Mouse (Mus musculus): ENCODE measurements around the gene Inhba. TPM values are rescaled to one million over a fixed set of nuclear protein-coding genes. Genes with fewer than 3 reads are reported as not detected.
A peak's percentile ranks its signal among the peaks of the same experiment; 100 is the strongest.

The Inhba gene
- 1.1 TPM in 2 replicates for polyA plus RNA-seq (2014; fragmentation: Nextera tagmentation; extraction: Ambion mirVana)

GRCm38 (mm10) chr13:16011372-16012242 lies at the start of gene Inhba:
Gene Inhba, plus strand, starts transcription at chr13:16011851.
- DNase-seq (ENCODE audit: low spot score) = peak; percentile 44

GRCm38 (mm10) chr13:15976584-15976983 lies 35.1 kb upstream of the Inhba start:
- H3K4me1 ChIP-seq (replicated peaks; ENCODE audit: control insufficient read depth, insufficient read depth, low read length) = no peaks in the 10 kb centered on the region
- H3K27ac ChIP-seq = no peak overlapping the region
- WGBS = 93% methylated on average over 1 of the region's 1 CpGs
- H3K9ac ChIP-seq = no peak overlapping the region
- H3K9me3 ChIP-seq (ENCODE audit: control insufficient read depth, low read length) = no peaks in the 10 kb centered on the region
- no peaks in the 10 kb centered on the region for H3K36me3 ChIP-seq (replicated peaks; ENCODE audit: control insufficient read depth, insufficient read depth)
- no peak overlapping the region for H3K4me3 ChIP-seq (replicated peaks; ENCODE audit: low read length)
- H3K4me2 ChIP-seq (replicated peaks) = no peak overlapping the region
- no peaks in the 10 kb centered on the region for H3K27me3 ChIP-seq (ENCODE audit: control insufficient read depth, insufficient read depth, low read length)
- DNase-seq (ENCODE audit: low spot score) = no peak
- ATAC-seq (ENCODE audit: low FRiP score) = no peak

More at GRCm38 (mm10) chr13:16011372-16012242, at the start of gene Inhba:
- H3K4me3 ChIP-seq (replicated peaks; ENCODE audit: low read length) = peak within 1 kb of the TSS; percentile 49
- peak; percentile 79 for ATAC-seq (ENCODE audit: low FRiP score)
- no peak within 1 kb of the TSS for H3K27ac ChIP-seq
- no peaks in the 10 kb centered on the region for H3K36me3 ChIP-seq (replicated peaks; ENCODE audit: control insufficient read depth, insufficient read depth)
- H3K4me2 ChIP-seq (replicated peaks) = peak within 1 kb of the TSS; percentile 96
- no peaks in the 10 kb centered on the region for H3K9me3 ChIP-seq (ENCODE audit: control insufficient read depth, low read length)
- WGBS = 5% methylated on average over 31 of the region's 31 CpGs
- peaks cover 10% of the 10 kb centered on the region for H3K27me3 ChIP-seq (ENCODE audit: control insufficient read depth, insufficient read depth, low read length)
- peak within 1 kb of the TSS; percentile 61 for H3K9ac ChIP-seq
- peaks cover 8% of the 10 kb centered on the region; the same call in 1 of the 2 replicates for H3K4me1 ChIP-seq (replicated peaks; ENCODE audit: control insufficient read depth, insufficient read depth, low read length)

- Histone ChIP-seq H3K27me3 (ENCODE audit: control insufficient read depth, insufficient read depth, low read length) (no peaks in the 10 kb centered on the region), H3K9me3 (ENCODE audit: control insufficient read depth, low read length) (no peaks in the 10 kb centered on the region), H3K27ac (no peak overlapping the region), H3K4me1 (replicated peaks; ENCODE audit: control insufficient read depth, insufficient read depth, low read length) (no peaks in the 10 kb centered on the region), H3K4me2 (replicated peaks) (no peak overlapping the region), H3K4me3 (replicated peaks; ENCODE audit: low read length) (no peak overlapping the region), H3K9ac (no peak overlapping the region), H3K36me3 (replicated peaks; ENCODE audit: control insufficient read depth, insufficient read depth) (no peaks in the 10 kb centered on the region)
- no peak for DNase-seq (ENCODE audit: low spot score)
- 84% methylated on average over 3 of the region's 3 CpGs for WGBS
- no peak for ATAC-seq (ENCODE audit: low FRiP score)
These were observed 32.1 kb upstream of the Inhba start for GRCm38 (mm10) chr13:15979551-15979950.

- 85% methylated on average over 3 of the region's 3 CpGs for WGBS
- H3K4me1 ChIP-seq (replicated peaks; ENCODE audit: control insufficient read depth, insufficient read depth, low read length) = no peaks in the 10 kb centered on the region
These were observed 29.6 kb upstream of the Inhba start for GRCm38 (mm10) chr13:15982041-15982440.

GRCm38 (mm10) chr13:15985761-15986160 lies 25.9 kb upstream of the Inhba start:
- DNase-seq (ENCODE audit: low spot score) (peak; percentile 49), ATAC-seq (ENCODE audit: low FRiP score) (no peak)
- Histone ChIP-seq H3K9me3 (ENCODE audit: control insufficient read depth, low read length) (no peaks in the 10 kb centered on the region), H3K27ac (no peak overlapping the region), H3K4me2 (replicated peaks) (no peak overlapping the region), H3K4me1 (replicated peaks; ENCODE audit: control insufficient read depth, insufficient read depth, low read length) (no peaks in the 10 kb centered on the region), H3K9ac (no peak overlapping the region), H3K36me3 (replicated peaks; ENCODE audit: control insufficient read depth, insufficient read depth) (no peaks in the 10 kb centered on the region), H3K27me3 (ENCODE audit: control insufficient read depth, insufficient read depth, low read length) (no peaks in the 10 kb centered on the region), H3K4me3 (replicated peaks; ENCODE audit: low read length) (no peak overlapping the region)
- WGBS = 78% methylated on average over 2 of the region's 2 CpGs

More at GRCm38 (mm10) chr13:15982041-15982440, 29.6 kb upstream of the Inhba start:
- Histone ChIP-seq H3K4me3 (replicated peaks; ENCODE audit: low read length) (no peak overlapping the region), H3K27me3 (ENCODE audit: control insufficient read depth, insufficient read depth, low read length) (no peaks in the 10 kb centered on the region), H3K9ac (no peak overlapping the region), H3K36me3 (replicated peaks; ENCODE audit: control insufficient read depth, insufficient read depth) (no peaks in the 10 kb centered on the region), H3K27ac (no peak overlapping the region), H3K9me3 (ENCODE audit: control insufficient read depth, low read length) (no peaks in the 10 kb centered on the region), H3K4me2 (replicated peaks) (no peak overlapping the region)
- ATAC-seq (ENCODE audit: low FRiP score) = no peak
- no peak for DNase-seq (ENCODE audit: low spot score)

- DNase-seq (ENCODE audit: low spot score) = no peak
- ATAC-seq (ENCODE audit: low FRiP score) = no peak
- no peaks in the 10 kb centered on the region for H3K4me1 ChIP-seq (replicated peaks; ENCODE audit: control insufficient read depth, insufficient read depth, low read length)
- H3K27ac ChIP-seq = no peak overlapping the region
- H3K27me3 ChIP-seq (ENCODE audit: control insufficient read depth, insufficient read depth, low read length) = no peaks in the 10 kb centered on the region
- H3K4me3 ChIP-seq (replicated peaks; ENCODE audit: low read length) = no peak overlapping the region
- no peaks in the 10 kb centered on the region for H3K9me3 ChIP-seq (ENCODE audit: control insufficient read depth, low read length)
- 92% methylated on average over 4 of the region's 4 CpGs for WGBS
- no peak overlapping the region for H3K9ac ChIP-seq
- H3K4me2 ChIP-seq (replicated peaks) = no peak overlapping the region
- no peaks in the 10 kb centered on the region for H3K36me3 ChIP-seq (replicated peaks; ENCODE audit: control insufficient read depth, insufficient read depth)
These were observed 25.5 kb upstream of the Inhba start for GRCm38 (mm10) chr13:15986172-15986571.

GRCm38 (mm10) chr13:15995314-15995713 lies 16.3 kb upstream of the Inhba start:
- H3K4me1 ChIP-seq (replicated peaks; ENCODE audit: control insufficient read depth, insufficient read depth, low read length) = no peaks in the 10 kb centered on the region
- H3K27ac ChIP-seq = no peak overlapping the region
- ATAC-seq (ENCODE audit: low FRiP score) (no peak), DNase-seq (ENCODE audit: low spot score) (no peak)
- H3K9ac ChIP-seq = no peak overlapping the region
- H3K36me3 ChIP-seq (replicated peaks; ENCODE audit: control insufficient read depth, insufficient read depth) = no peaks in the 10 kb centered on the region
- 76% methylated on average over 2 of the region's 2 CpGs for WGBS
- no peak overlapping the region for H3K4me2 ChIP-seq (replicated peaks)
- H3K9me3 ChIP-seq (ENCODE audit: control insufficient read depth, low read length) = no peaks in the 10 kb centered on the region
- no peak overlapping the region for H3K4me3 ChIP-seq (replicated peaks; ENCODE audit: low read length)
- no peaks in the 10 kb centered on the region for H3K27me3 ChIP-seq (ENCODE audit: control insufficient read depth, insufficient read depth, low read length)

- no peaks in the 10 kb centered on the region for H3K27me3 ChIP-seq (ENCODE audit: control insufficient read depth, insufficient read depth, low read length)
- 12% methylated on average over 4 of the region's 4 CpGs for WGBS
- ATAC-seq (ENCODE audit: low FRiP score) = peak; percentile 80; the same call in 1 of the 2 replicates
- DNase-seq (ENCODE audit: low spot score) = peak; percentile 70
- no peak overlapping the region for H3K4me3 ChIP-seq (replicated peaks; ENCODE audit: low read length)
- H3K9ac ChIP-seq = no peak overlapping the region
- no peak overlapping the region for H3K27ac ChIP-seq
- H3K4me1 ChIP-seq (replicated peaks; ENCODE audit: control insufficient read depth, insufficient read depth, low read length) = no peaks in the 10 kb centered on the region
- no peaks in the 10 kb centered on the region for H3K36me3 ChIP-seq (replicated peaks; ENCODE audit: control insufficient read depth, insufficient read depth)
- no peak overlapping the region for H3K4me2 ChIP-seq (replicated peaks)
- no peaks in the 10 kb centered on the region for H3K9me3 ChIP-seq (ENCODE audit: control insufficient read depth, low read length)
These were observed 6.1 kb upstream of the Inhba start for GRCm38 (mm10) chr13:16005517-16005916.

- DNase-seq (ENCODE audit: low spot score) (no peak), ATAC-seq (ENCODE audit: low FRiP score) (no peak)
- H3K9ac ChIP-seq = no peak overlapping the region
- WGBS = 74% methylated on average over 4 of the region's 4 CpGs
- no peak overlapping the region for H3K4me3 ChIP-seq (replicated peaks; ENCODE audit: low read length)
- no peaks in the 10 kb centered on the region for H3K9me3 ChIP-seq (ENCODE audit: control insufficient read depth, low read length)
- H3K4me2 ChIP-seq (replicated peaks) = no peak overlapping the region
- H3K27ac ChIP-seq = no peak overlapping the region
- peaks cover 8% of the 10 kb centered on the region; the same call in 1 of the 2 replicates for H3K4me1 ChIP-seq (replicated peaks; ENCODE audit: control insufficient read depth, insufficient read depth, low read length)
- peaks cover 5% of the 10 kb centered on the region for H3K27me3 ChIP-seq (ENCODE audit: control insufficient read depth, insufficient read depth, low read length)
- no peaks in the 10 kb centered on the region for H3K36me3 ChIP-seq (replicated peaks; ENCODE audit: control insufficient read depth, insufficient read depth)
These were observed 3.9 kb upstream of the Inhba start for GRCm38 (mm10) chr13:16007748-16008147.
